Mouse (Mus musculus): Measurements from ENCODE around the gene AK157302.

GRCm38 (mm10) chr13:21506221-21506649 lies 11.2 kb downstream of the AK157302 start:
- TF ChIP-seq POLR2A (IDR thresholded peaks at IDR 0.05; ENCODE audit: borderline replicate concordance, control insufficient read depth, low read depth, low read length) (no peak), CTCF (IDR thresholded peaks at IDR 0.05; ENCODE audit: control insufficient read depth, insufficient read depth, low read length) (no peak)

Measured in bone marrow, adult 2 months (tissue).